Mouse (Mus musculus): Measurements from ENCODE around the gene Dact3. TPM values are rescaled to one million over a fixed set of nuclear protein-coding genes. Genes with fewer than 3 reads are reported as not detected.

Dact3 gene
- total RNA-seq, 1 experiment = 4.5 TPM

DNA sequence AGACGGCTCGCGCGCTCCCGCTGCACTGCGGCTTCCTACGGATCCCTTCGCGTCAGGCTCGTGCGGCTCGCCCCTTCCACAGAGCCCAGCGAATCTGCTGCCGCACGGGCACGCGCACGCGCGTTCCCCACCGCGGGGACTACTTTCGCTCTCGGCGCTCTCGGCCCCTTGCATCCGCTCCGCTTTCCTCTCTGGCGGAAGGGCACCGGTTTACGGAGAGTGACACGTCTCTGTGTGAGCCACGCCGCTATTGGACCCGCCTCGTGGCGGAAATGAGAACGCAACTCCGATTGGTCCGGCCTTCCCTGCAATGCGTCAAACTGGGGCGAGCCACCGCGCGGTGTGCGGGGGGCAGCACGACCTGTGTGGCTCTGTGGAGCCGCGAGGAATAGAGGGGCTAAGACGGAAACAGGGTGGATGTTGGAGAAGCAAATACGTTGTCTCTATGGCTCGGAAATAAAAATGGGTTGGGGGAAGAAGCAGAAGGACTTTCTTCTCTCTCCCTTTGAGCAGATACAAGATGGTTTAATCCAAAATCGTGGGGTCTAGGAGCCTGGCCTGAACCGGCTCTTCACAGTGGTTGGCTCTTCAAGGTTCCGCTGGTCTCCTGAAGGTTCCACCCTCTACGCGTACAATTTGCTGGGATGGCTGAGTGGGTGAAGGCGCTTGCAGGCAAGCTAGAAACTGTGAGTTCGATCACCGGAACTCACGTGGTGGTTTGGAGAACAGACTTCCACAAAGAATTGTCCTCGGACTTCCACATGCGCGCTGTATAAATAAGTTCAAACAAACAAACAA, 49.1 kb downstream of the Dact3 start, which contains the start of gene Calm3:
TSS of gene Calm3 (minus strand) at position 78 of the 798 bp plus-strand sequence.
- peak; percentile 99 for DNase-seq (ENCODE audit: low read depth, low spot score)

DNA sequence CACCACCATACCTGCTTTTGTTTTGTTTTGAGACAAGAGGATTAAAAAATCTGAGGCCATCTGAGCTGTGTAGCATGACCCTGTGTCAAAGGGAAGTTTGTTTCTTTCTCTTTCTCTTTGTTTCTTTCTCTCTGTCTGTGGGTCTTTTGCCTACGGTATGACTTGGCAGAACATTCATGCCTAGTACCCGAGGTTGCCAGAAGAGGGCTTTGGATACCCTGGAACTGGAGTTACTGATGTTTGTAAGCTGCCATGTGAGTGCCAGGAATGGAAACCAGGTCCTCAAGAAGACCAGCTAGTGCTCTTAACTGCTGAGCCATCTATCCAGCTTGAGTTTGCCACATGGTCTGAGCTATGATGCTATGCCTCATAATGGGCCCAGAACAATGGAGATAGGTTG, 53.2 kb downstream of the Dact3 start:
- DNase-seq (ENCODE audit: low read depth, low spot score) = no peak
- no peak overlapping the region for H3K4me3 ChIP-seq (ENCODE audit: insufficient read depth in 1 of 2, low read depth in 1 of 2, low read length in 2 of 2, poor library complexity in 1 of 2, severe bottlenecking in 1 of 2)
- peaks cover 0 to 3% of the 10 kb centered on the region in 2 experiments; a peak in 1 of 4 replicates for H3K4me1 ChIP-seq (ENCODE audit: control insufficient read depth in 2 of 2, insufficient read depth in 2 of 2, low read length in 2 of 2, poor library complexity in 1 of 2)
- H3K9me3 ChIP-seq (ENCODE audit: control insufficient read depth, insufficient read depth, low read depth, low read length) = no peaks in the 10 kb centered on the region
- H3K9ac ChIP-seq (ENCODE audit: insufficient read depth, low read depth, low read length, poor library complexity, severe bottlenecking) = no peak overlapping the region
- in situ Hi-C loops (cut with MboI; ENCODE audit: low sequenced_read_pairs in 2 of 2, unreplicated experiment in 2 of 2) = no loop called here
- H3K36me3 ChIP-seq (ENCODE audit: control insufficient read depth, insufficient read depth, low read length, poor library complexity, severe bottlenecking) = no peaks in the 10 kb centered on the region
- TF ChIP-seq HCFC1 (IDR thresholded peaks at IDR 0.05; ENCODE audit: borderline replicate concordance, insufficient read depth, low read length) = no peak
- TF ChIP-seq CHD2 (IDR thresholded peaks at IDR 0.05; ENCODE audit: low read depth, low read length) = no peak
- no peak for TF ChIP-seq ZNF384 (IDR thresholded peaks at IDR 0.05; ENCODE audit: low read depth, low read length)
- no peak for TF ChIP-seq MAFK (IDR thresholded peaks at IDR 0.05; ENCODE audit: insufficient read depth, low read depth, low read length)
- no peak for TF ChIP-seq ZC3H11A (IDR thresholded peaks at IDR 0.05; ENCODE audit: borderline replicate concordance, low read depth, low read length)
- H3K27ac ChIP-seq (ENCODE audit: insufficient read depth, low read depth, low read length, poor library complexity, severe bottlenecking) = no peak overlapping the region

More for the DNA sequence above, 49.1 kb downstream of the Dact3 start, which contains the start of gene Calm3:
- peak within 1 kb of the TSS; percentile 87 to 91 for H3K4me3 ChIP-seq (ENCODE audit: insufficient read depth in 1 of 2, low read depth in 1 of 2, low read length in 2 of 2, poor library complexity in 1 of 2, severe bottlenecking in 1 of 2)
- in situ Hi-C loops (cut with MboI; ENCODE audit: low sequenced_read_pairs in 2 of 2, unreplicated experiment in 2 of 2) = loop anchor here in 1 of 2 experiments (25.0 kb wide), 1 partner anchor 112 kb away; the partner anchor contains the start of genes Fkrp and Strn4
- H3K4me1 ChIP-seq (ENCODE audit: control insufficient read depth in 2 of 2, insufficient read depth in 2 of 2, low read length in 2 of 2, poor library complexity in 1 of 2) = peaks cover 0 to 24% of the 10 kb centered on the region in 2 experiments; a peak in 1 of 4 replicates
- H3K9me3 ChIP-seq (ENCODE audit: control insufficient read depth, insufficient read depth, low read depth, low read length) = no peaks in the 10 kb centered on the region
- TF ChIP-seq ZNF384 (IDR thresholded peaks at IDR 0.05; ENCODE audit: low read depth, low read length) (no peak), HCFC1 (IDR thresholded peaks at IDR 0.05; ENCODE audit: borderline replicate concordance, insufficient read depth, low read length) (peak; percentile 67), MAFK (IDR thresholded peaks at IDR 0.05; ENCODE audit: insufficient read depth, low read depth, low read length) (no peak), CHD2 (IDR thresholded peaks at IDR 0.05; ENCODE audit: low read depth, low read length) (peak; percentile 79), ZC3H11A (IDR thresholded peaks at IDR 0.05; ENCODE audit: borderline replicate concordance, low read depth, low read length) (no peak)
- H3K9ac ChIP-seq (ENCODE audit: insufficient read depth, low read depth, low read length, poor library complexity, severe bottlenecking) = peak within 1 kb of the TSS; percentile 89
- peaks cover 15% of the 10 kb centered on the region for H3K36me3 ChIP-seq (ENCODE audit: control insufficient read depth, insufficient read depth, low read length, poor library complexity, severe bottlenecking)
- peak within 1 kb of the TSS; percentile 84 for H3K27ac ChIP-seq (ENCODE audit: insufficient read depth, low read depth, low read length, poor library complexity, severe bottlenecking)

- Histone ChIP-seq H3K9me3 (ENCODE audit: control insufficient read depth, insufficient read depth, low read depth, low read length) (no peaks in the 10 kb centered on the region), H3K4me3 (ENCODE audit: insufficient read depth in 1 of 2, low read depth in 1 of 2, low read length in 2 of 2, poor library complexity in 1 of 2, severe bottlenecking in 1 of 2) (no peak overlapping the region), H3K27ac (ENCODE audit: insufficient read depth, low read depth, low read length, poor library complexity, severe bottlenecking) (no peak overlapping the region), H3K4me1 (ENCODE audit: control insufficient read depth in 2 of 2, insufficient read depth in 2 of 2, low read length in 2 of 2, poor library complexity in 1 of 2) (peaks cover 0 to 5% of the 10 kb centered on the region in 2 experiments; a peak in 2 of 4 replicates), H3K9ac (ENCODE audit: insufficient read depth, low read depth, low read length, poor library complexity, severe bottlenecking) (no peak overlapping the region), H3K36me3 (ENCODE audit: control insufficient read depth, insufficient read depth, low read length, poor library complexity, severe bottlenecking) (no peaks in the 10 kb centered on the region)
- DNase-seq (ENCODE audit: low read depth, low spot score) = no peak
- in situ Hi-C loops (cut with MboI; ENCODE audit: low sequenced_read_pairs in 2 of 2, unreplicated experiment in 2 of 2) = loop anchor here in 1 of 2 experiments (5.0 kb wide), 2 partner anchors 66 to 136 kb away; no protein-coding TSS in a partner anchor
- TF ChIP-seq ZC3H11A (IDR thresholded peaks at IDR 0.05; ENCODE audit: borderline replicate concordance, low read depth, low read length) (0 out of 2 replicates have a peak, but pooled peaks have one; percentile 0), HCFC1 (IDR thresholded peaks at IDR 0.05; ENCODE audit: borderline replicate concordance, insufficient read depth, low read length) (no peak)
Observed at GRCm38 (mm10) chr7:16930850-16931249, 55.7 kb downstream of the Dact3 start.

- in situ Hi-C loops (cut with MboI; ENCODE audit: low sequenced_read_pairs in 2 of 2, unreplicated experiment in 2 of 2) = loop anchor here in 1 of 2 experiments (5.0 kb wide), 2 partner anchors 65 to 135 kb away; no protein-coding TSS in a partner anchor
- H3K4me1 ChIP-seq (ENCODE audit: control insufficient read depth in 2 of 2, insufficient read depth in 2 of 2, low read length in 2 of 2, poor library complexity in 1 of 2) = peaks cover 0 to 6% of the 10 kb centered on the region in 2 experiments; a peak in 2 of 4 replicates
- H3K9ac ChIP-seq (ENCODE audit: insufficient read depth, low read depth, low read length, poor library complexity, severe bottlenecking) = no peak overlapping the region
- no peak for TF ChIP-seq ZNF384 (IDR thresholded peaks at IDR 0.05; ENCODE audit: low read depth, low read length)
- TF ChIP-seq ZC3H11A (IDR thresholded peaks at IDR 0.05; ENCODE audit: borderline replicate concordance, low read depth, low read length) = peak; percentile 63; the same call in 1 of the 2 replicates
- no peaks in the 10 kb centered on the region for H3K36me3 ChIP-seq (ENCODE audit: control insufficient read depth, insufficient read depth, low read length, poor library complexity, severe bottlenecking)
- H3K9me3 ChIP-seq (ENCODE audit: control insufficient read depth, insufficient read depth, low read depth, low read length) = no peaks in the 10 kb centered on the region
- DNase-seq (ENCODE audit: low read depth, low spot score) = peak; percentile 90
- H3K27ac ChIP-seq (ENCODE audit: insufficient read depth, low read depth, low read length, poor library complexity, severe bottlenecking) = no peak overlapping the region; the same call in 1 of the 2 replicates
- no peak overlapping the region for H3K4me3 ChIP-seq (ENCODE audit: insufficient read depth in 1 of 2, low read depth in 1 of 2, low read length in 2 of 2, poor library complexity in 1 of 2, severe bottlenecking in 1 of 2)
Observed at GRCm38 (mm10) chr7:16931968-16932627, 57.0 kb downstream of the Dact3 start.
